Mouse (Mus musculus) cortical plate, adult 2 months (tissue): ENCODE data around the gene Tnfsf10. TPM values are rescaled to one million over a fixed set of nuclear protein-coding genes. Genes with fewer than 3 reads are reported as not detected.
"Not testable (repeated sequence)": the region's sequence is repeated elsewhere in the genome, so short reads cannot be mapped to it uniquely, and the experiment has no call there.

ENCODE experiments used
- H3K27ac ChIP-seq: fragments of 200-500 bp; 2 replicates; pipeline ENCODE4 v1.5.1; 2012; ENCODE audit warnings: low read length, control low read depth, inconsistent platforms; ENCODE audit not compliant: insufficient read depth
- H3K4me1 ChIP-seq: fragments of 200-500 bp; 2 replicates; pipeline ENCODE4 v1.6.1; 2011; ENCODE audit warnings: low read length; ENCODE audit not compliant: control insufficient read depth, insufficient read depth
- H3K4me3 ChIP-seq: fragments of 200-500 bp; 2 replicates; pipeline ENCODE4 v1.5.1; 2011; ENCODE audit warnings: mild to moderate bottlenecking, low read length, control low read depth; ENCODE audit not compliant: insufficient read depth
- CTCF ChIP-seq: fragments of 200-500 bp; IDR thresholded peaks from 2 replicates; pipeline ENCODE4 v1.5.1; 2011; ENCODE audit warnings: mild to moderate bottlenecking, control low read depth, low read length; ENCODE audit not compliant: insufficient read depth; ENCODE audit errors: extremely low read depth
- POLR2A ChIP-seq: fragments of 200-500 bp; IDR thresholded peaks from 2 replicates; pipeline ENCODE4 v1.6.1; 2011; ENCODE audit warnings: mild to moderate bottlenecking, low read length, control low read depth; ENCODE audit not compliant: insufficient read depth; ENCODE audit errors: extremely low read depth
- polyA plus RNA-seq: library from polyadenylated mRNA; depleted of rRNA; stranded (reverse); fragments of >200 nt; gene quantifications from 2 replicates; pipeline ENCODE4 v1.2.3, GENCODE M21; 2012

Gene Tnfsf10
- polyA plus RNA-seq, 1 experiment, result 2.4 TPM

DNA sequence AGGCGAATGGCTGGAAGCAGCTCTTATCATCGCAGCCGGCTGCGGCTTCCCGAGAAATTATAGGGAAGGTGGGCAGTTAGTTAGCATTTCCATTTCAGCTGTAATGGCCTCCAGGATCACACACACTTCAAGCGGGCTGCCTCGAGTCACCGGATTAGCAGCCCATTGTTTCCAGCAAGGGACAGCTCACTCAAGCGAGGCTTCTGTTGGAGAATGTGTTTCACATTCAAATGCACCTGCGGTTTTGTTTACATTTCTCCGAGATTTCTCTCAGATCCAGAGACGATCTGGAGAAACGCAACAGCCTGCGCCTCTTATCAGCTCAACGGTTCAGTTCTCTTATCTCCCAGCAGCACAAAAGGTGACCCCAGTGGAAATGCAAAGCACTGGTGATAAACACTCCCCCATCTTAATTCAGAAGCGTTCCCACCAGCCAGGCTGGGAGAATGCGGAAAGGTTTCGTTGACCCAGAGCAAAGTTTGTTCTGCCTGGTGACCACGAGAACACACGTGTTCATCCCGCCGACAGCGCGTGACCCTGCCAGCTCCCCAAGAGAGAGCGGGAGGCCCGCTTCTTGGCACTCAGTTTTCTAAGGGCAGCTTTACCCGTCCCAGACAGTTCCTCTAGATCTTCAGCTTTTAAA, 33.6 kb upstream of the Tnfsf10 start:
- peak overlapping the region; percentile 23 for H3K4me3 ChIP-seq
- no peak overlapping the region for H3K27ac ChIP-seq
- H3K4me1 ChIP-seq, result peaks cover 1% of the 10 kb centered on the region; the same call in 1 of the 2 replicates
- TF ChIP-seq CTCF, result no peak
- TF ChIP-seq POLR2A, result no peak

DNA sequence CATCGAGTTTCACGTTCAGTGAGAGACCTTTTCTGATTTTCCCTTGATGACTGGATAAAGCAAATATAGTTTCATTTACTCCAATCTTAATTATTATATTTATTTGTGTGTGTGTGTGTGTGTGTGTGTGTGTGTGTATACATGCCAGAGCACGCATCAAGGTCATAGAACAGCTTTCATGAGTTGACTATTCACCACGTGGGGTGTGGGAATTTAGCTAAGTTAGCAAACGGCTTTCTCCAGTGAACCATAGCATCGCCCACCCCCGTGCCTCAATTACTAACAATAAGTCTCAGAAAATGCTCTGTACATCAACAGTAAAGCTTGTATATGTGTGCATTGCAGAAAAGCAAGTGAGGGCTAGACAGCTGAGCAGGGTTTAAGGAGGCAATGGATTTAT, 33.0 kb upstream of the Tnfsf10 start:
- no peak for TF ChIP-seq POLR2A
- no peak for TF ChIP-seq CTCF
- Histone ChIP-seq H3K4me3 (peak overlapping the region; percentile 23; the same call in 1 of the 2 replicates), H3K27ac (no peak overlapping the region), H3K4me1 (peaks cover 1% of the 10 kb centered on the region; the same call in 1 of the 2 replicates)

DNA sequence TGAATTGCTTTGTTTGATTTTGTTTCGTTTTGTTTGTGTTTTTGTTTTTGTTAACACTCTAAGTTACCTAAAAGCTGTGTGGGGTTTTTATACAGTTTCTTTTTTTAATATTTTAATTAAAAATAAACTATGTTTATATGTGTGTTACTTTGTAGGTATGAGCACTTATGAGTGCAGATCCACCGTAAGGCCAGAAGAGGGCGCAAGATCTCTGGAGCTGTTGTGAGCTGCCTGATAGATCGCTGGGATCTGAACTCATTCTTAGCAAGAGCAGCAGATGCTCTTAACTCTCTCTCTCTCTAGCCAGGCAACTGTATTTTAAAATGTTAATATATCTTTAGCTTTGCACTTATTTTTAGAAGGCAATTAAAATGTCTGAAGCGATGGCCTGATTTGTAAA, 32.6 kb upstream of the Tnfsf10 start:
- peaks cover 1% of the 10 kb centered on the region; the same call in 1 of the 2 replicates for H3K4me1 ChIP-seq
- no peak for TF ChIP-seq POLR2A
- TF ChIP-seq CTCF, result no peak
- no peak overlapping the region for H3K4me3 ChIP-seq
- no peak overlapping the region for H3K27ac ChIP-seq

DNA sequence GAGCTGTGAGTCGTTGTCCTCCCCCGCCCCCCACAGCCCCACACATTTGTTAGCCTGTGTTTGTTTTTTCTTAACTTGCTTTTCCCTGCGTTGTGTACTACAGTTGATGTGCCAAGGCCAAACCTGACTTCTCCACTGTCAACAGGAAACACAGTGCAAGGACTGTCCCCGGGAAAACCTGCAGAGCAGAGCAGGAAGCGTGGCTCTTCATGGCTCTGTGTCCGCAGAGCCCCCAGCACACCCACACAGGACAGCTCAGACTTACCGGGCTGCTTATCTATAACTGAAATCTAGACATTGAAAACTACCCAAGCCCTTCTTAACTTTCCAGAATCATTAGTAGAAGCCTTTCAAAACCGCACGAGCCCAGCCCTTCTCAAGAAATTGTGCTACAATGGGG, 31.8 kb upstream of the Tnfsf10 start:
- Histone ChIP-seq H3K27ac (no peak overlapping the region), H3K4me1 (peaks cover 1% of the 10 kb centered on the region; the same call in 1 of the 2 replicates), H3K4me3 (no peak overlapping the region)
- TF ChIP-seq POLR2A, result no peak
- TF ChIP-seq CTCF, result no peak

DNA sequence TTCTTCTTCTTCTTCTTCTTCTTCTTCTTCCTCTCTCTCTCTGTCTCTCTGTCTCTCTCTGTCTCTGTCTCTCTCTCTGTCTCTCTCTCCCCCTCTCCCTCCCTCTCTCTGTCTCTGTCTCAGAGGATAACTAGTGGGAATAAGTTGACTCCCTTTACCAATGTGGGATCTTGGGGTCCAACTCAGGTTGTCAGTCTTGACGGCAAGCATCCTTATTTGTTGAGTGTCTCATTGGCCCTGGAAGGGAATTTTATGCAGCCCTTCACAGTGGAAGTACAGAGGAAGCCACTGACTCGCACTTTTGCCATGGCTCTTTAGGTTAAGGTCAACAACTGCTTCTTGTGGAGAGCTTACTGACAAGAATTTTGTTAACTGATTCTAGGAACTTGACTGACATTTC, 28.5 kb upstream of the Tnfsf10 start:
- H3K27ac ChIP-seq, result no peak overlapping the region
- TF ChIP-seq CTCF, result no peak
- no peak overlapping the region for H3K4me3 ChIP-seq
- 0 out of 2 replicates have a peak, but pooled peaks cover under 1% of the 10 kb centered on the region for H3K4me1 ChIP-seq

DNA sequence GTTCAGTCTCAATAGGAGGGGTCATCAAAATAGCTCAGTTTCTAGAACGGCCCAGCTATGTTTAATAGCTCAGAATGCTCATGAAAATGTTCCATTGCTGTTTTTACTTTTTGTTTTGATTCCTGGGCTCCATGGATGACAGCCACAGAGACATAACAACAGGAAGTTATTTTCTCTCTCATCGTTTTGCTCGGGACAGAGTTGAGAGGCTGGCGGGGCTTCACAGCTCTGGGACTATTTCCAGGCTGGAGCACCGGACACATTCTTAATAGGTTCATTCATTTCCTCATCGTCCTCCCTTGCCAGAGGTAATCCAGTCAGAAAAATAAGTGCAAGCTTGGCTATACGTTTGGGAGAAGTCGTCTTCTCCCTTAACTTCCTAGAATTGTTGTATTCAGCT, 27.9 kb upstream of the Tnfsf10 start:
- H3K27ac ChIP-seq, result no peak overlapping the region
- no peaks in the 10 kb centered on the region for H3K4me1 ChIP-seq
- TF ChIP-seq CTCF (no peak), POLR2A (no peak)
- no peak overlapping the region for H3K4me3 ChIP-seq

DNA sequence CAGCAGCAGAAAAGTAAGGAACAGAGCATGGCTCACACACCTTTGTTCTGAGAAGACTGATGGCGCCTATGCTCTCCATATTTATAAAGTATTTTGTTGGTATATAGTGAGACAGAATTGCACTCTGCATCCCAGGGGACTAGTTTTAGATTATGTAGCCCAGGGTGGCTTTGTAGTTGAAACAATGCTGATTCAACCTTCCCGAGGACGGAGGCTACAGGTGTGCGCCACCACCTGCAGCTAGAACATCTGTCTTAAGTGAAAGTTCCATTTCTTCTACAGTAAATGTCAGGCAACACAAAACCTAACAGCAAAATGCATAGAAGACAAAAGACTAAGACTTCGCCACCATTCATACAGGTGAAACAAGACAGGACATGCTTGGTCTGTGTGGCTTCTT, 26.5 kb upstream of the Tnfsf10 start:
- no peak overlapping the region for H3K4me3 ChIP-seq
- H3K27ac ChIP-seq, result no peak overlapping the region
- no peaks in the 10 kb centered on the region for H3K4me1 ChIP-seq
- TF ChIP-seq CTCF, result no peak

DNA sequence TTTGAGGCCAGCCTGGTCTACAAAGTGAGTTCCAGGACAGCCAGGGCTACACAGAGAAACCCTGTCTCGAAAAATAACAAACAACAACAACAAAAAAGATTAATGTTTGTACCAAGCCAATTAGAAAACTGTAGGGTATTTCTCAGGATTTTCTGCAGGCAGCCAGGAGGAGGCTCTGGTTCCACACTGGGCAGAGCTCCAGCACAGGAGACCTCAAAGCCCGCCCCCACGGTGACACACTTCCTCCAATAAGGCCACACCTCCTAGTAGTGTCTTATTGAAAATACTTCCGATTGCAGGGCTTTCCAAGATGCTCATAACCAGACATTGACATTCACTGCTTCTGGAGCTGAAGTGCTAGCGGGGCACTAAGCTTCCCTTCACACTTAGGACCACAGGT, 25.9 kb upstream of the Tnfsf10 start:
- H3K4me1 ChIP-seq, H3K4me3 ChIP-seq, H3K27ac ChIP-seq: not testable (repeated sequence)

DNA sequence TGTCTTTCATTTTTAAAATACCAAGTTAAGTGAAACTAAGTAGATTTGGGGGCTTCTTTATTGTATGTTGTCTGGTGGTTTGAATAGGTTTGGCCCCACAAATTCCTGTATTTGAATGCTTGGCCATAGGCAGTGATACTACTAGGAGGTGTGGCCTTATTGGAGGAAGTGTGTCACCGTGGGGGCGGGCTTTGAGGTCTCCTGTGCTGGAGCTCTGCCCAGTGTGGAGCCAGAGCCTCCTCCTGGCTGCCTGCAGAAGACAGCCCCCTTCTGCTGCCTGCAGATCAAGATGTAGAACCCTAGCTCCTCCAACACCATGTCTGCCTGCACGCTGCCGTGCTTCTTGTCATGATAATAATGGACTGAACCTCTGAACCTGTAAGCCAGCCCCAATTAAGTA, 25.4 kb upstream of the Tnfsf10 start:
- H3K4me3 ChIP-seq, H3K4me1 ChIP-seq, H3K27ac ChIP-seq: not testable (repeated sequence)

DNA sequence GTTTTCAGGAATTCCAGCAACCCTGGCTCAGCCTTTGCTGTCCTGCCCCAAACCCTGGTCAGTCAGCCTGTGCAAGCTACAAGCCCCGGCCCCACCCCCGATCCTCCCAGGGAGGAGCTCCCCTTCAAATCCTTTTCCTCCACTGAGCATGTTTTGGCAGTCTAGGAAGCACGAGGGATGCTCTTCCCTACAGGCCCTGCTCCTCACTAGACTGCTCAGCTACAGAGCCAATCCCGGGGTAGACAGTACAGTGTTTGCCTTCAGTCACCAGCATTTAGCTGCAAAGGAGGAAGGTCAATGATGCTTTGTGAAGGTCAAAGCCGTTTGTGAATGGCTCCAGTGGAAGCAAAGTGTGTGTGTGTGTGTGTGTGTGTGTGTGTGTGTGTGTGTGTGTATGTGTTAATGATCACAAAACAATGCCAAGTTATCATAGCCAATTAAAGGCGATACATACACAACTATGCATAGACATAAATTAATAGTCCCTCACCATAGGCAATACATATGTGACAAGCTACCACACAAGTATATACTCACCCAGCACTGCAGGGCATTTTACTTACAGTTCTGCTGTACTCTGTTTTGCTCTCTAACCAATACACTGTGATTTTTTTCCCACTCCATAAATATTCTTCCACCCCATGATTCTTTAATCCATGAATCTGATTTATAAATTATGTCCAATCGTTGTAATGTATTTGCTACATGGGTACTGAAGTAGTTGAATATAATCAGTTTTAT, 23.0 kb upstream of the Tnfsf10 start:
- TF ChIP-seq CTCF (no peak), POLR2A (no peak)
- H3K4me1 ChIP-seq, result no peaks in the 10 kb centered on the region
- H3K27ac ChIP-seq, result no peak overlapping the region
- no peak overlapping the region for H3K4me3 ChIP-seq
